Mouse (Mus musculus): ENCODE data around the gene Olfr878.

- TF ChIP-seq CTCF (IDR thresholded peaks at IDR 0.05; ENCODE audit: extremely low read depth, insufficient read depth, insufficient read length, insufficient replicate concordance) (no peak), POLR2A (IDR thresholded peaks at IDR 0.05; ENCODE audit: low read depth, low read length) (no peak)
Observed at GRCm38 (mm10) chr9:37925445-37925844, 7.8 kb downstream of the Olfr878 start.

All from spleen, adult 2 months (tissue).